Mouse (Mus musculus): ENCODE measurements around the gene Gm20388. TPM values are rescaled to one million over a fixed set of nuclear protein-coding genes. Genes with fewer than 3 reads are reported as not detected.
A peak's percentile ranks its signal among the peaks of the same experiment; 100 is the strongest.

Gm20388 gene
- total and polyA plus RNA-seq, 2 experiments from 2014 or later = 17.3 TPM; not detected in 1

- Histone ChIP-seq H3K27ac (ENCODE audit: low read depth) (no peak overlapping the region), H3K4me1 (ENCODE audit: control insufficient read depth, insufficient read depth) (peaks cover 7% of the 10 kb centered on the region; the same call in 1 of the 2 replicates), H3K36me3 (replicated peaks; ENCODE audit: control insufficient read depth, insufficient read depth, low read length) (no peaks in the 10 kb centered on the region), H3K4me3 (ENCODE audit: low read depth, low read length) (no peak overlapping the region), H3K27me3 (ENCODE audit: control insufficient read depth, insufficient read depth, low read length) (no peaks in the 10 kb centered on the region; the same call in 1 of the 2 replicates), H3K9ac (replicated peaks; ENCODE audit: low read depth, low read length) (no peak overlapping the region), H3K9me3 (replicated peaks; ENCODE audit: control insufficient read depth, low read length) (no peaks in the 10 kb centered on the region), H3K4me2 (ENCODE audit: low read depth, low read length) (no peak overlapping the region)
- no peak for TF ChIP-seq CTCF (IDR thresholded peaks at IDR 0.05; ENCODE audit: low read depth)
- no peak for TF ChIP-seq EP300 (IDR thresholded peaks at IDR 0.05; ENCODE audit: low read depth)
- ATAC-seq (ENCODE audit: insufficient read depth, low read depth) (no peak), DNase-seq (ENCODE audit: low spot score) (no peak)
- WGBS = 47% methylated on average over 19 of the region's 19 CpGs
Measured at GRCm38 (mm10) chr8:120701758-120702465, 791.3 kb downstream of the Gm20388 start.

DNA sequence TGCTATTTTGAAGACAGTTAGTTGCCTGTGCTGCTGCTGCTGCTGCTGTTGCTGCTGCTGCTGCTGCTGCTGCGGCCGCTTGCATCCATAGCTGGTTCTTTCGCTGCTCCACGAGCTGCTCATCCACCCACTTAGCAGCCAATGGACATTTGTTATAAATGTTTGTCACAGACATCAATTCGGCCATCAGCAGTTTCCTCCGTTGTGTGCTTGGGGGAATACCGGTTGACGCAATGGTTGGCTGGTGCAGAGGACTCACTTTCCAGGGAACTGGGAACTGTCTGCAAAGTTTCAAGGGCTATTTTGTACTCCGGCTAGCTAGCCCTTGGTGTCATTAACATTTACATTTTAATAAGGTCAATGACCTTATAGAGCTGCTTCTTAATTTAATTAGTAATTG, 793.6 kb downstream of the Gm20388 start:
- Histone ChIP-seq H3K4me2 (ENCODE audit: low read depth, low read length) (no peak overlapping the region), H3K9ac (replicated peaks; ENCODE audit: low read depth, low read length) (no peak overlapping the region), H3K4me3 (ENCODE audit: low read depth, low read length) (no peak overlapping the region), H3K4me1 (ENCODE audit: control insufficient read depth, insufficient read depth) (peaks cover 7% of the 10 kb centered on the region; the same call in 1 of the 2 replicates), H3K27me3 (ENCODE audit: control insufficient read depth, insufficient read depth, low read length) (no peaks in the 10 kb centered on the region; the same call in 1 of the 2 replicates), H3K9me3 (replicated peaks; ENCODE audit: control insufficient read depth, low read length) (no peaks in the 10 kb centered on the region), H3K36me3 (replicated peaks; ENCODE audit: control insufficient read depth, insufficient read depth, low read length) (no peaks in the 10 kb centered on the region), H3K27ac (ENCODE audit: low read depth) (0 out of 2 replicates have a peak overlapping the region, but pooled peaks have one; percentile 11)
- TF ChIP-seq CTCF (IDR thresholded peaks at IDR 0.05; ENCODE audit: low read depth) (no peak), EP300 (IDR thresholded peaks at IDR 0.05; ENCODE audit: low read depth) (no peak)
- ATAC-seq (ENCODE audit: insufficient read depth, low read depth) (no peak), DNase-seq (ENCODE audit: low spot score) (no peak)
- 67% methylated on average over 9 of the region's 9 CpGs for WGBS

DNA sequence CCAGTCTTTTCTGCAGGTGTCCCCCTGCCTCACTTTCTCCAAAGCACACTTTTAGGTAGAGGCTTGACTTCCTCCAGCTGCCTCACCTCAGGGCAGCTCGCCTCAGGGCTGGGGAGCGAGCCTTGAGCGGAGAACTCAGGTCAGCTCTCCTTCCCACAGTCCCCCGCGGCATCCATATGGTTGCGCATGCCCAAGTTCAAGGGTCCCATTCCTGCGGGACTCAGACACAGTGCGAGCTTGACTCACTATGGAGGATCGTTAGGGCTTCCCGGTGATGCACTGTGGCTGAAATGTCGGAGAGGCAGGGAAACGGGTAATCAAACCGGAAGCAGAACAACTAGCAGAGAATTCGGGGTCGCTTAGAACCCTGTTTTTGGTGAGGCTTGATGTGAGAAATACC, 794.5 kb downstream of the Gm20388 start:
- Histone ChIP-seq H3K9ac (replicated peaks; ENCODE audit: low read depth, low read length) (no peak overlapping the region), H3K27me3 (ENCODE audit: control insufficient read depth, insufficient read depth, low read length) (no peaks in the 10 kb centered on the region; the same call in 1 of the 2 replicates), H3K4me1 (ENCODE audit: control insufficient read depth, insufficient read depth) (0 out of 2 replicates have a peak, but pooled peaks cover under 1% of the 10 kb centered on the region), H3K36me3 (replicated peaks; ENCODE audit: control insufficient read depth, insufficient read depth, low read length) (no peaks in the 10 kb centered on the region), H3K9me3 (replicated peaks; ENCODE audit: control insufficient read depth, low read length) (no peaks in the 10 kb centered on the region), H3K4me2 (ENCODE audit: low read depth, low read length) (no peak overlapping the region), H3K27ac (ENCODE audit: low read depth) (no peak overlapping the region), H3K4me3 (ENCODE audit: low read depth, low read length) (no peak overlapping the region)
- 82% methylated on average over 15 of the region's 15 CpGs for WGBS
- no peak for ATAC-seq (ENCODE audit: insufficient read depth, low read depth)
- no peak for TF ChIP-seq CTCF (IDR thresholded peaks at IDR 0.05; ENCODE audit: low read depth)
- TF ChIP-seq EP300 (IDR thresholded peaks at IDR 0.05; ENCODE audit: low read depth) = no peak
- no peak for DNase-seq (ENCODE audit: low spot score)

- H3K4me1 ChIP-seq (ENCODE audit: control insufficient read depth, insufficient read depth) = no peaks in the 10 kb centered on the region
- ATAC-seq (ENCODE audit: insufficient read depth, low read depth) = no peak
- no peak overlapping the region for H3K4me3 ChIP-seq (ENCODE audit: low read depth, low read length)
- H3K4me2 ChIP-seq (ENCODE audit: low read depth, low read length) = no peak overlapping the region
- H3K27me3 ChIP-seq (ENCODE audit: control insufficient read depth, insufficient read depth, low read length) = no peaks in the 10 kb centered on the region; the same call in 1 of the 2 replicates
- DNase-seq (ENCODE audit: low spot score) = no peak
- no peaks in the 10 kb centered on the region for H3K36me3 ChIP-seq (replicated peaks; ENCODE audit: control insufficient read depth, insufficient read depth, low read length)
- no peaks in the 10 kb centered on the region for H3K9me3 ChIP-seq (replicated peaks; ENCODE audit: control insufficient read depth, low read length)
- WGBS = 78% methylated on average over 3 of the region's 3 CpGs
- TF ChIP-seq CTCF (IDR thresholded peaks at IDR 0.05; ENCODE audit: low read depth) = no peak
- no peak for TF ChIP-seq EP300 (IDR thresholded peaks at IDR 0.05; ENCODE audit: low read depth)
- no peak overlapping the region for H3K27ac ChIP-seq (ENCODE audit: low read depth)
- H3K9ac ChIP-seq (replicated peaks; ENCODE audit: low read depth, low read length) = no peak overlapping the region
Measured at GRCm38 (mm10) chr8:120706193-120706592, 795.6 kb downstream of the Gm20388 start.

DNA sequence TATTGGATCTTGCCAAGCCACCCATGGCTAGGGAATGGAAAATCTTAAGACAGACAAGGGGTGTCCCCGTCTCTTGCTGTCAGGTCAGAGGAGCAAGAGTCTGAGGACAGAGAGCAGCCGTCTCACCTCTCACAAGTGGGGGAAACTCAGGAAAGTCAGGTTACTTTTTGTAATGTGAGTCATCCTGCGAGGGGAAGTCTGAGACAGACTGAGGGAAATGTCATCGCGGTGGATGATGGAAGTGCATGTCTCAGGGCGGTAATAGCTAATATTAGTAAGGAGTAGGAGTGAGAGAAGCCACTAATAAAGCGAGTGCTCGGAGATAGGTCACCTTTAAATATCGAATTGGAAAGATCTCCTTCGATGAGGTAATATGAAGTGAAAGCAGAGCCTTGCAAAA, 798.5 kb downstream of the Gm20388 start:
- TF ChIP-seq EP300 (IDR thresholded peaks at IDR 0.05; ENCODE audit: low read depth) (no peak), CTCF (IDR thresholded peaks at IDR 0.05; ENCODE audit: low read depth) (no peak)
- ATAC-seq (ENCODE audit: insufficient read depth, low read depth) (no peak), DNase-seq (ENCODE audit: low spot score) (no peak)
- Histone ChIP-seq H3K4me3 (ENCODE audit: low read depth, low read length) (no peak overlapping the region), H3K36me3 (replicated peaks; ENCODE audit: control insufficient read depth, insufficient read depth, low read length) (no peaks in the 10 kb centered on the region), H3K9ac (replicated peaks; ENCODE audit: low read depth, low read length) (no peak overlapping the region), H3K27ac (ENCODE audit: low read depth) (no peak overlapping the region), H3K27me3 (ENCODE audit: control insufficient read depth, insufficient read depth, low read length) (no peaks in the 10 kb centered on the region), H3K4me1 (ENCODE audit: control insufficient read depth, insufficient read depth) (no peaks in the 10 kb centered on the region), H3K4me2 (ENCODE audit: low read depth, low read length) (no peak overlapping the region), H3K9me3 (replicated peaks; ENCODE audit: control insufficient read depth, low read length) (no peaks in the 10 kb centered on the region)
- WGBS = 55% methylated on average over 10 of the region's 10 CpGs
